Comparison of ENCODE assay signal across 12 mouse cellular contexts in the genomic region with DNA sequence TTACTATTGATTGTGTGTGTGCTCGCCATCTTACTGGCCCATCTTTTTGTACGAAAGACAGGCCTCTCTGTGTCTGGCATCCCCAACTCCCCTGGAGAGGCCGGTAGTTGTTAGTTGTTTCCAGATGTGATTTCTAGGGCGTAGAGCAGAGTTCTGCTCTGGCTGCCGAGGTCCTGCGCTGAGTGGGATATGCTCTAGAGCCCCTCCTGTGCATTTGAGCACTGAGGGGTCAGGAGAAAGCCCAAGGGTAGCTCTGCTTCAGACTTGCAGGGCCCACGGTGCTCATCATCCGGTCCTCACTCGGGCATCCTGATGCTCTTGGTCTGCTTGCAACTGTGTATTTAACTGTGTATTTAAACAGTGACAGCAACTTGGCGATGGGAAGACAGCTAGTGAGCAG. TPM values are rescaled to one million over a fixed set of nuclear protein-coding genes. Genes with fewer than 3 reads are reported as not detected.
DNase-seq lines count a peak whose midpoint lies in the region; ATAC-seq and TF ChIP-seq lines count a peak whose summit lies in the region.
"Had no signal": no experiment of that assay in that cellular context is flagged by ENCODE, and none has a peak within 500 bp of the region (broad histone marks: within the 10 kb centered on the region; RNA-seq: fewer than 3 reads in every experiment).

No protein-coding gene starts in this region.

- no peaks in the 10 kb centered on the region for H3K9me3 ChIP-seq in heart, embryonic 16.5 days (replicated peaks; ENCODE audit: control insufficient read depth, low read length)
- H3K9me3 ChIP-seq in ES-E14 (ENCODE audit: control insufficient read depth, insufficient read depth, low read depth, low read length), result no peaks in the 10 kb centered on the region
- H3K9me3 ChIP-seq in intestine, embryonic 16.5 days (ENCODE audit: control insufficient read depth, low read length), result no peaks in the 10 kb centered on the region

- in situ Hi-C loops in ES-E14 (cut with MboI; ENCODE audit: low sequenced_read_pairs in 2 of 2, unreplicated experiment in 2 of 2), result no loop called here

- 35% methylated on average over 10 of the region's 10 CpGs for WGBS in heart, embryonic 16.5 days
- WGBS in intestine, embryonic 16.5 days, result 41% methylated on average over 10 of the region's 10 CpGs

- H3K9ac ChIP-seq in heart, embryonic 16.5 days (ENCODE audit: low read length), result 0 out of 2 replicates have a peak overlapping the region, but pooled peaks have one; percentile 11
- peak overlapping the region; percentile 33; the same call in 1 of the 2 replicates for H3K9ac ChIP-seq in ES-E14 (ENCODE audit: insufficient read depth, low read depth, low read length, poor library complexity, severe bottlenecking)
- no peak overlapping the region for H3K9ac ChIP-seq in intestine, embryonic 16.5 days (ENCODE audit: low read depth, low read length)

- no peak for DNase-seq in heart, adult 8-10 months (ENCODE audit: low spot score)
- DNase-seq in 3T3-L1 (ENCODE audit: low read depth, low spot score), result peak; percentile 55
- DNase-seq in ES-E14 (ENCODE audit: low read depth, low spot score), result no peak
- no peak for DNase-seq in spleen, postnatal 14 days (ENCODE audit: low spot score in 2 of 2)
- DNase-seq in left cerebral cortex, postnatal 10 days (ENCODE audit: extremely low spot score in 1 of 2, low spot score in 2 of 2), result no peak
- no peak for DNase-seq in kidney, adult 8-10 months
- DNase-seq: adrenal gland, postnatal 25 days; cerebellum, adult 11 months; lung, postnatal 14 days had no signal

- no peaks in the 10 kb centered on the region for H3K36me3 ChIP-seq in heart, embryonic 16.5 days (ENCODE audit: control insufficient read depth, insufficient read depth)
- peaks cover 6% of the 10 kb centered on the region; the same call in 1 of the 2 replicates for H3K36me3 ChIP-seq in ES-E14 (ENCODE audit: control insufficient read depth, insufficient read depth, low read length, poor library complexity, severe bottlenecking)
- no peaks in the 10 kb centered on the region for H3K36me3 ChIP-seq in intestine, embryonic 16.5 days (ENCODE audit: control insufficient read depth, insufficient read depth, low read length)

- no peaks in the 10 kb centered on the region for H3K27me3 ChIP-seq in heart, embryonic 16.5 days (ENCODE audit: control insufficient read depth, insufficient read depth, low read length)
- H3K27me3 ChIP-seq in intestine, embryonic 16.5 days (replicated peaks; ENCODE audit: control insufficient read depth, insufficient read depth, low read length), result no peaks in the 10 kb centered on the region

- H3K4me1 ChIP-seq in heart, embryonic 16.5 days (ENCODE audit: control insufficient read depth, insufficient read depth, low read length), result peaks cover 85% of the 10 kb centered on the region
- peaks cover 36 to 38% of the 10 kb centered on the region in 2 experiments for H3K4me1 ChIP-seq in ES-E14 (ENCODE audit: control insufficient read depth in 2 of 2, insufficient read depth in 2 of 2, low read length in 2 of 2, poor library complexity in 1 of 2)
- peaks cover 66% of the 10 kb centered on the region for H3K4me1 ChIP-seq in intestine, embryonic 16.5 days (ENCODE audit: control insufficient read depth, insufficient read depth, low read length)

- H3K4me3 ChIP-seq in heart, embryonic 16.5 days (ENCODE audit: low read length), result no peak overlapping the region
- H3K4me3 ChIP-seq in ES-E14 (ENCODE audit: insufficient read depth in 1 of 2, low read depth in 1 of 2, low read length in 2 of 2, poor library complexity in 1 of 2, severe bottlenecking in 1 of 2), result peak overlapping the region in 1 of 2 experiments; percentile 14; a peak in 2 of 4 replicates
- H3K4me3 ChIP-seq in intestine, embryonic 16.5 days (ENCODE audit: low read length), result no peak overlapping the region

- no peak overlapping the region for H3K4me2 ChIP-seq in heart, embryonic 16.5 days (ENCODE audit: low read depth, low read length)
- H3K4me2 ChIP-seq in intestine, embryonic 16.5 days (ENCODE audit: low read depth, low read length), result 0 out of 2 replicates have a peak overlapping the region, but pooled peaks have one; percentile 6

- ATAC-seq in heart, embryonic 16.5 days (replicated peaks; ENCODE audit: extremely low read depth, insufficient read depth, low FRiP score), result no peak
- no peak for ATAC-seq in intestine, embryonic 16.5 days
- ATAC-seq: midbrain, embryonic 16.5 days had no signal

- H3K27ac ChIP-seq in heart, embryonic 16.5 days (ENCODE audit: low read length), result no peak overlapping the region
- no peak overlapping the region for H3K27ac ChIP-seq in ES-E14 (ENCODE audit: insufficient read depth, low read depth, low read length, poor library complexity, severe bottlenecking)
- 0 out of 2 replicates have a peak overlapping the region, but pooled peaks have one; percentile 17 for H3K27ac ChIP-seq in intestine, embryonic 16.5 days (ENCODE audit: low read length)

- intact Hi-C loops in left cerebral cortex, postnatal 10 days (cut with DNase I), result no loop called here

TF ChIP-seq in ES-E14, 5 proteins besides CTCF, POLR2A, EP300 and RAD21:
- TF ChIP-seq MAFK (IDR thresholded peaks at IDR 0.05; ENCODE audit: insufficient read depth, low read depth, low read length) (no peak), ZNF384 (IDR thresholded peaks at IDR 0.05; ENCODE audit: low read depth, low read length) (no peak), ZC3H11A (IDR thresholded peaks at IDR 0.05; ENCODE audit: borderline replicate concordance, low read depth, low read length) (no peak), CHD2 (IDR thresholded peaks at IDR 0.05; ENCODE audit: low read depth, low read length) (no peak), HCFC1 (IDR thresholded peaks at IDR 0.05; ENCODE audit: borderline replicate concordance, insufficient read depth, low read length) (no peak)

RNA-seq across cellular contexts. Expression of gene Tead1, which starts 7.5 kb away (rescaled TPM):
- polyA plus RNA-seq in heart, embryonic 16.5 days (2015; fragmentation: Nextera tagmentation; extraction: Ambion mirVana), result 19.4 and 24.8 TPM in 2 replicates
- 100 to 1,000 TPM; 166 to 191 (median 175) TPM for total RNA-seq in heart, adult 8-10 months (2022)
- 90.5 and 110 TPM in 2 replicates for total RNA-seq in ES-E14 (2012; rRNA removed)
- 9.5 and 10.9 TPM in 2 replicates for polyA plus RNA-seq in intestine, embryonic 16.5 days (2015; fragmentation: Nextera tagmentation; extraction: Ambion mirVana)
- total RNA-seq in left cerebral cortex, postnatal 10 days (2021), result 10 to 100 TPM; 14.8 to 15.3 TPM
